Mouse (Mus musculus) layer of hippocampus, adult 9-10 months (tissue): Measurements from ENCODE around the gene Terf2ip.

ENCODE experiments used
- DNase-seq: peaks from one replicate; pipeline ENCODE4 v3.0.0; 2022; ENCODE audit warnings: low spot score

Gene Terf2ip

GRCm38 (mm10) chr8:112011816-112012242 lies 631 bp downstream of the Terf2ip start:
- no peak for DNase-seq

DNA sequence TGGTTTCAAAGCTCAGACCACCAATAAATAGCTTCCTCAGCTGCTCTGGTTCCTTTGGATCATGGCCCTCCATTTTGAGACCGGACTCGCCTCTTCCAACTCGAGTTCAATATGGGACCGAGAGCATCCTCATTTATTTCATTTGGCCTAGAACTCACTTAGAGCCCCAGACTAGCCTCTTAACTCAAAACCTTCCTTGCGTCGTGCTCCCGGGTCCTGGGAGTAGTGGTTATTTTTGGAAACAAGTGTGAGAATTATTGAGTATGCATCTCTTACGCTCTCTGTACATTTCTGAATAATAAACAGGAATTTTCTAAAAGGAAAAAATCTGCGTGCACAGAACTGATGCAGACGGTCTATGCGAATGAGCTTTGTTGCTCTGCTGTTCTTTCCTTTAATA lies 3.7 kb downstream of the Terf2ip start, which contains the start of gene Gm6793:
Gene Gm6793, minus strand, starts transcription at position 101 of the 400 bp plus-strand sequence.
- DNase-seq, result no peak

DNA sequence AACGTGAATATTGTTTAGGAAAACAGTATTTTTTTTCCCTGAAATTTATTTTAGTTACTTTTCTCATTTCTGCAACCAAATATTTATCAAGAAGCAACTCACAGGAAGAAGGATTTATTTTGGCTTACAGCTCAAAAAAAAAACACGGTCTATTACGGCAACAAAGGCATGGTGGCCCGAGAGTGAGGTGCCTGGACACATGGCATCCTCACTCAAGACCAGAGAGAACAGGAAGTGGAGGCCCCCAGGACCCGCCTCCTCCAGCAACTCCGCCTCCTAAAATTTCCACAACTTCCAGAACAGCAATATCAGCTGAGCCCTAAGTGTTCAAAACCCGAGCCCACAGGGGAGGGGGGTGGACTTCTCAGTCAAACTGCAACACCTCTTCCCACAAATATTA lies 18.3 kb downstream of the Terf2ip start:
- no peak for DNase-seq

- DNase-seq, result no peak
Measured at GRCm38 (mm10) chr8:112030663-112031062, 19.5 kb downstream of the Terf2ip start.

GRCm38 (mm10) chr8:112033071-112033470 lies 21.9 kb downstream of the Terf2ip start:
- DNase-seq, result no peak

DNA sequence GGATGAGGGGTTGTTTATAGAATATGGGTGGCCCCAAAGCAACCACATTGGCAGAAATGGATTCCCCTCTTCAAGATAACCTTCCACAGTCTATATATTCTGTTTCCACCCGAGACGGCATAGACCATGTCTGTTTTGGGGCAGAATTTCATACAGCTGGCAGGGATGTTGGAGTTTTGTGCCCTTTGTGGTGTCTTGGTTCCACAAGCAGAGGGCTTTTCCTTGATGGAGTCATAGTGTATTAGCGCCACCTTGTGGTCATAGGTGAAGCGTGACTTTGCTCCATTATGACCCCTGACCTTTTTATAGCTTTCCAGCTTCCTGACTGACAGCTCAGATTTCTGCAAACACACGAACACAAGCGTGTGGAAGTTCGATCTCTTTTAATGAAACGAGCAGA lies 23.4 kb downstream of the Terf2ip start:
- peak; percentile 33 for DNase-seq

DNA sequence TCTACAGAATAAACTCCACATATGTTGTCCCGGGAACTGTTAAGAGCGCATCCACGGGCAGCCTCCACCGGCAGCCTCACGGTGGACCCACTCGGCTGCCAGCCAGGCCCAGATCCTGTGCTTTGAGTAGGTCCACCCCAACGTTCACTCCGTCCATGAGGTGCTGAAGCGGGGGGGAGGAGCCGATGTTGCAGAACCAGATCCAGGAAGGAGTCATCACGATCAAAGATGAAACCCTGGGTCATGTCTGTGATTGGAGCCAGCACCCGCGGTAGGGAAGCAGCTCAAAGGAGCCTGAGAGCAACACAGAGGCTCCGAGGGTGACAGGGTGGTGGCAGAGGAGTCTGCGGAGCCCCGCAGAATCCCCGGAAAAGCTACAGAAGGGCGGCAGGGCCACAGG lies 26.3 kb downstream of the Terf2ip start:
- DNase-seq, result no peak

DNA sequence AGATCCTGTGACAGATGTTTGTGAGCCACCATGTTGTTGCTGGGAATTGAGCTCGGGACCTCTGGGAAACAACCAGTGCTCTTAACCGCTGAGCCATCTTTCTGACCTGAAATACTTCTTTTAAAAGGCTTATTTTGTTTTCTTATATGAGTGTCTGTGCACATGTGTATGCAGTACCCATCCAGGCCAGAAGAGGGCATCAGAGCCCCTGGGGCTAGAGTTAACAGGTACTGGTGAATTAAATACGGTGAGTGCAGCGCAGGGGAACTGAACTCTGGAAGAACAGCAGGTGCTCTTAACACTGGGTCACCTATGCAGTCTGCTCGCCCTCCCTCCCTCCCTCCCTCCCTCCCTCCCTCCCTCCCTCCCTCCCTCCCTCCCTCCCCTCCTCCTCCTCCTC lies 34.0 kb downstream of the Terf2ip start:
- no peak for DNase-seq

- peak; percentile 80 for DNase-seq
Measured at GRCm38 (mm10) chr8:112045896-112046295, 34.7 kb downstream of the Terf2ip start.

DNA sequence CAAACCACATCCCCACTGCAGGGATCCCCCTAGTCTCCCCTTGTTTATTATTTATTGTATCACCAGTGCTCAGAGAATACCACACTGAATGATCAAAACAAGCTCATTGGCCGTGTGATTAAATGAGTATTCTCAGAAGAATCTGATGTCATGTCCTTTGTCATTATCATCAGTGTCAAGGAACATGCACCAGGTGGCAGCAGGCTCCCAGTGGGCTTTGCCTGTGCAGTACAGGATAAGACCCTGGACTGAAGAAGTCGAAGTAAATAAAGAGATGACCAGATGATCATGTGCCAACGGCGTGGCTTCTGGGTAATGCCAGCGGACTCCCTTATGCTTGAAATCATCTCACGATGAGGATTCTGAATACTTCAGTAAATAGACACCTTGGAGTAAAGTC lies 37.1 kb downstream of the Terf2ip start:
- DNase-seq, result no peak

- DNase-seq, result no peak
Measured at GRCm38 (mm10) chr8:112049984-112050383, 38.8 kb downstream of the Terf2ip start.

GRCm38 (mm10) chr8:112051537-112051936 lies 40.3 kb downstream of the Terf2ip start:
- no peak for DNase-seq

DNA sequence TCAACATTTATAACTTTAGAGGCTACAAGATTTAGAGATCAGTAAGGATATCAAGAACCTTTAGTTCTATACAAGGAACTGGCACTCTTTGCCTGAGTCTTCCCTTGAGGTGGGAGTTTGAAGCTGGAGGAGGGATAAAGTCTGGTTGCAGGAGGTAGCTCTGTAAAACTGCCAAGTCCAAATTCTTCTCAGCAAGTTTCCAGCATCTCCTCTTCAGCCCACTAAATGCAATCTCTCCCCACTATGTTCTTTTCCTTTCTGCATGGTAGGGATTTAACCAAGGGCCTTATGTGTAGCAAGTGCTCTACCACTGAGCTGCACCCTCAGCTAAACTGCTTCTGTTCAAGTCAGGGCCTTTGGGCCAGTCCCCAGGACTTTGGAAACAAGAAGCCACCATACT lies 43.3 kb downstream of the Terf2ip start:
- no peak for DNase-seq

DNA sequence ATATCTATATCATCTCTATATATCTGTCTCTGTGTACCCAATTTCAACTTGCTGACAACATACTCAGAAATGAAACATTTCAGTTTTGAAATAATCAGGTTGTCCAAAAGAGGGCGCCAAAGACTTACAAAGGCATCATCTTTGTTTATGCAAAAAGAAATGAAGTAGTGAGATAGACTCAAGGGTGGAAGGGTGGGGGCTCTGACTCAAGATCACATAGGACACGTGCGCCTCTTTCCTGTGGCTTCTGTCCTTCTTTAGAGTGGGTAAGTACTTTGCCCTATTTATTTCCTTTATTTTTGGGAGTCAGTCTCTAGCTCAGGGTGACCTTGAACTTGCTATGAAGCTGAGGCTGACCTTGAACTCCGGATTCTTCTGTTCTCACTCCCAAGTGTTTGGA lies 50.2 kb downstream of the Terf2ip start:
- DNase-seq, result peak; percentile 80
